23 mouse cellular contexts compared by ENCODE assay signal in genomic region chr11:19341379-19341778, GRCm38 (mm10).
"Had no signal": no experiment of that assay in that cellular context is flagged by ENCODE, and none has a peak within 500 bp of the region (broad histone marks: within the 10 kb centered on the region; RNA-seq: fewer than 3 reads in every experiment).

No protein-coding gene starts in this region.

- H3K27ac ChIP-seq: embryonic facial prominence, embryonic 10.5 days; embryonic facial prominence, embryonic 12.5 days; embryonic facial prominence, embryonic 13.5 days; embryonic facial prominence, embryonic 15.5 days; forebrain, embryonic 10.5 days; forebrain, embryonic 12.5 days; forebrain, embryonic 13.5 days; forebrain, embryonic 15.5 days; gastrocnemius, adult 2 months; heart, embryonic 10.5 days had no signal

- H3K4me3 ChIP-seq: embryonic facial prominence, embryonic 10.5 days; embryonic facial prominence, embryonic 12.5 days; embryonic facial prominence, embryonic 13.5 days; embryonic facial prominence, embryonic 15.5 days; erythroblast, embryonic 14.5 days; forebrain, embryonic 10.5 days; forebrain, embryonic 12.5 days; forebrain, embryonic 13.5 days; forebrain, embryonic 15.5 days; gastrocnemius, adult 2 months; heart, embryonic 10.5 days had no signal

- DNase-seq: cerebellum, postnatal 10 days; cerebellum, postnatal 14 days; cerebellum, postnatal 25 days; cerebellum, postnatal 36 days; embryo, embryonic 11 days; forebrain, postnatal 0 days; gastrocnemius, adult 2 months; gastrocnemius, postnatal 10 days; gastrocnemius, postnatal 14 days; gastrocnemius, postnatal 25 days; gastrocnemius, postnatal 36 days; heart, adult 18-20 months had no signal

- H3K4me1 ChIP-seq: embryonic facial prominence, embryonic 12.5 days; embryonic facial prominence, embryonic 15.5 days; forebrain, embryonic 12.5 days; forebrain, embryonic 13.5 days; forebrain, embryonic 15.5 days; heart, embryonic 10.5 days had no signal

- H3K36me3 ChIP-seq: embryonic facial prominence, embryonic 10.5 days; embryonic facial prominence, embryonic 12.5 days; embryonic facial prominence, embryonic 13.5 days; embryonic facial prominence, embryonic 15.5 days; forebrain, embryonic 10.5 days; forebrain, embryonic 12.5 days; forebrain, embryonic 15.5 days; heart, embryonic 10.5 days had no signal

- H3K9ac ChIP-seq: embryonic facial prominence, embryonic 12.5 days; embryonic facial prominence, embryonic 13.5 days; embryonic facial prominence, embryonic 15.5 days; forebrain, embryonic 12.5 days; forebrain, embryonic 13.5 days; forebrain, embryonic 15.5 days; forebrain, postnatal 0 days had no signal

- H3K27me3 ChIP-seq: embryonic facial prominence, embryonic 12.5 days; embryonic facial prominence, embryonic 13.5 days; embryonic facial prominence, embryonic 15.5 days; forebrain, embryonic 15.5 days had no signal

- H3K9me3 ChIP-seq: embryonic facial prominence, embryonic 10.5 days; embryonic facial prominence, embryonic 12.5 days; embryonic facial prominence, embryonic 13.5 days; embryonic facial prominence, embryonic 15.5 days; forebrain, embryonic 10.5 days; forebrain, embryonic 12.5 days; forebrain, embryonic 13.5 days; forebrain, embryonic 15.5 days; heart, embryonic 10.5 days had no signal

- H3K4me2 ChIP-seq: embryonic facial prominence, embryonic 12.5 days; embryonic facial prominence, embryonic 13.5 days; embryonic facial prominence, embryonic 15.5 days; forebrain, embryonic 12.5 days; forebrain, embryonic 13.5 days; forebrain, embryonic 15.5 days; heart, embryonic 11.5 days had no signal
